Mouse (Mus musculus) heart, embryonic 15.5 days (tissue): Measurements from ENCODE around the gene Dbh. TPM values are rescaled to one million over a fixed set of nuclear protein-coding genes. Genes with fewer than 3 reads are reported as not detected.

Experiments
- ATAC-seq: fragments of 200-750 bp; cut with Nextera tagmentation; replicated peaks from 2 replicates; pipeline ENCODE4 v1.8.0; 2017; ENCODE audit warnings: low read depth, moderate TSS enrichment; ENCODE audit not compliant: insufficient number of reproducible peaks, insufficient read depth, low FRiP score
- H3K27ac ChIP-seq: fragments of 300-500 bp; sonication (generic); 2 replicates; pipeline ENCODE4 v1.5.1; 2015; ENCODE audit warnings: mild to moderate bottlenecking, inconsistent platforms
- H3K27me3 ChIP-seq: fragments of 300-500 bp; sonication (generic); 2 replicates; pipeline ENCODE4 v1.6.1; 2015; ENCODE audit warnings: inconsistent platforms
- H3K36me3 ChIP-seq: fragments of 300-500 bp; sonication (generic); 2 replicates; pipeline ENCODE4 v1.6.1; 2015; ENCODE audit warnings: mild to moderate bottlenecking, inconsistent platforms
- H3K4me1 ChIP-seq: fragments of 300-500 bp; sonication (generic); replicated peaks from 2 replicates; pipeline ENCODE4 v1.6.1; 2015; ENCODE audit warnings: inconsistent platforms
- H3K4me2 ChIP-seq: fragments of 300-500 bp; sonication (generic); 2 replicates; pipeline ENCODE4 v1.6.1; 2015; ENCODE audit warnings: inconsistent platforms, mild to moderate bottlenecking, moderate library complexity
- H3K4me3 ChIP-seq: fragments of 300-500 bp; sonication (generic); 2 replicates; pipeline ENCODE4 v1.5.1; 2015; ENCODE audit warnings: mild to moderate bottlenecking, inconsistent platforms
- H3K9ac ChIP-seq: fragments of 300-500 bp; sonication (generic); 2 replicates; pipeline ENCODE4 v1.6.1; 2015; ENCODE audit warnings: mild to moderate bottlenecking, inconsistent platforms
- H3K9me3 ChIP-seq: fragments of 300-500 bp; sonication (generic); replicated peaks from 2 replicates; pipeline ENCODE4 v1.6.1; 2016; ENCODE audit warnings: inconsistent platforms
- WGBS: fragments of 180-500 bp; shearing (Covaris S2); methylation state at CpG from one replicate; pipeline ENCODE4 v1.1.7; 2015; ENCODE audit warnings: mixed read lengths; 5-methylcytosine and 5-hydroxymethylcytosine counted together
- polyA plus RNA-seq: library from polyadenylated mRNA; unstranded; fragments of >200 nt; fragmentation: Nextera tagmentation; extraction: Ambion mirVana; gene quantifications from 2 replicates; pipeline ENCODE4 v1.2.1, GENCODE M21; 2015

Gene Dbh
- polyA plus RNA-seq, 1 experiment from 2014 or later: 0.60 TPM

DNA sequence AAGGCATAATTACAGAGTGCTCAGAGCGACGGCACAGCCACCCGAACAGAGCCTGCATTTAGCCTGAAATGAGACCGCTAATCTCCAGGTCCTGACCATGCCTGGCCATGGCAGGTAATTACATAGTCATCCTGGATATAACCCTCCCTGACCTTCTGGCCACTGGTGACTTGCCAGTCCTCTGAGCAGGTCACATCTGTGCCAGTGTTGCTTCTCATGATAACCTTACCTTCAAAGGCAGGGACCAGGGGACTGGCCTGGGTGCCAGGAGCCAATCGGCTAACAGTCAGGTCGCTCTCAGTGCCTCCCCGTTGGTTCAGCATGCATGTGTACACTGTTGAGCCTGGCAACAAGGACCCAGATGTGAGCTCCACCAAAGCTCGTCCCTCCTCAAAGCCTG, 53.5 kb downstream of the Dbh start:
- Histone ChIP-seq H3K36me3 (no peaks in the 10 kb centered on the region), H3K4me2 (no peak overlapping the region), H3K27ac (peak overlapping the region; percentile 80), H3K4me1 (peaks cover 31% of the 10 kb centered on the region), H3K27me3 (no peaks in the 10 kb centered on the region), H3K4me3 (no peak overlapping the region), H3K9me3 (no peaks in the 10 kb centered on the region), H3K9ac (no peak overlapping the region)
- ATAC-seq: no peak
- 78% methylated on average over 8 of the region's 8 CpGs for WGBS

DNA sequence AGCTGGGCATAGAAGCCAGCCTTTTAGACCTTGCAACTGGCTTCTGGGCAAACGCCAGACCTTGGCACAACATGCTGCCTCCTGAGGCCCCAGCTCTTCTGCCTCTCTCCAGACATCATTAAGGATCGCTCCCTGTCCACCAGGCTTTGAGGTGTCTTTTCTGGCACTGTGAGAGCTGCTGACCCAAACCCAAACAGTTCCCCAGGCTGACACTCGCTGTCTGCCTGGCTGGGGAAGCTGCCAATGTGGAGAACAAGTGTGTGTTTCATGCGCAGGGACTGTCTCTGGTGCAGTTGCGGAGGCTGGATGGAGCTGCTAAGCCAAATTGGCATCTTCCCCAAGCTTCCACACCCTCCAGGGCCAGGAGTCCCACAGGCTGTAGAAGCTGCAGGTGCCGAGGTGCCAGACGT, 58.0 kb downstream of the Dbh start:
- H3K27me3 ChIP-seq: no peaks in the 10 kb centered on the region
- ATAC-seq: no peak
- no peak overlapping the region for H3K27ac ChIP-seq
- H3K9ac ChIP-seq: no peak overlapping the region
- peaks cover 18% of the 10 kb centered on the region for H3K4me1 ChIP-seq
- H3K9me3 ChIP-seq: no peaks in the 10 kb centered on the region
- H3K4me2 ChIP-seq: no peak overlapping the region
- WGBS: 81% methylated on average over 7 of the region's 7 CpGs
- no peaks in the 10 kb centered on the region for H3K36me3 ChIP-seq
- H3K4me3 ChIP-seq: no peak overlapping the region

DNA sequence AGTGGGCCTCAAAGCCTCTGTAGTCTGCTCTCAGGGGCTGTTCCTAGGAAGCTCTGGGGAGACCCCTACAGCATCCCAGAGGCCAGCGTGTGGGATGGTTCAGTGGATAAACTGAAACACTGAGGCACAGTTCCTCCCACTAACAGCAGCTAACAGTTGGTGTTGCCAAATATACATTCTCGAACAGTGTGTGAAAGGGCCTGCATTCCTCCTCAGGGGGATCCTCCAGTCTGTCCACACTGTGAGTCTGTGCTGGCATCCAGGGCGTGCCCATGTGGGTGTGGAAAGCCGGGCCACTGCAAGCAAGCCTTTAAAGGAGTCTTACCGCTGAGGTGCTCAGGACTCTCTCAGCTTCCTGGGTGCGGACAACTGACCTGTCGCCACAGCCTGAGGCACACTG, 61.5 kb downstream of the Dbh start:
- Histone ChIP-seq H3K4me3 (no peak overlapping the region), H3K27ac (no peak overlapping the region), H3K4me2 (no peak overlapping the region), H3K36me3 (no peaks in the 10 kb centered on the region), H3K4me1 (peaks cover 5% of the 10 kb centered on the region), H3K9me3 (no peaks in the 10 kb centered on the region), H3K9ac (no peak overlapping the region), H3K27me3 (no peaks in the 10 kb centered on the region)
- 58% methylated on average over 7 of the region's 7 CpGs for WGBS
- peak; percentile 47; the same call in 1 of the 2 replicates for ATAC-seq

DNA sequence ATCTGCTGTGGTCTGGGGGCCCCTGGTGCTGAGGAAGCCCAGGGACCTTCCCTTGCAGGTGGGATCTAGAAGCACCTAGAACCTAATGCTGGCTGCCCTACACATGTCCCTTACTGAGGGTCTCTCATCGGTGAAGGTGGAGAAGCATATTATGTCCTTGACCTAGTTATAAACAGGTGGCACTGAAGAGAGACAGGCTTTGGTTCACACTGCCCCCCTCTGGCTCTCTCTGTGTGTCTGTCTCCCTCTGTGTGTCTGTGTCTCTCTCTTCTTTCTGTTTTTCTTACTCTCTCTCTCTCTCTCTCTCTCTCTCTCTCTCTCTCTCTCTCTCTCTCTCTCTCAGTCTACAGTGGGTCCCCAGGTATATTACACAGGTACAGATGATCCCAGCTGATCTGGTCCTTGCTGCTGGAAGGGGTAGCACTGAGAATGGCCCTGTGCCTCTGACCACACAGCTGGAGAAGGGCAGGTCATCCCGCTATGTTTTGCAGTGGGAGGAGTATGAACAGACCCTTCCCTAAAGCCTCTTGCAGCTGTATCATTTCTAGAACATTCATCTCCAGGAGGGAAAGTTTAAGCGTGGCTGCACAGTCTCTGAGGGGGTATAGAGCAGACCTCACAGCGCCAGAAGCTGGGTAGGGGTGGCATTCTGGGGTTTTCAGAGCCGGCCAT, 63.9 kb downstream of the Dbh start:
- no peak overlapping the region for H3K4me2 ChIP-seq
- no peaks in the 10 kb centered on the region for H3K9me3 ChIP-seq
- H3K27ac ChIP-seq: no peak overlapping the region
- WGBS: 76% methylated on average over 5 of the region's 5 CpGs
- 0 out of 2 replicates have a peak overlapping the region, but pooled peaks have one; percentile 5 for H3K9ac ChIP-seq
- H3K27me3 ChIP-seq: no peaks in the 10 kb centered on the region
- H3K36me3 ChIP-seq: no peaks in the 10 kb centered on the region
- ATAC-seq: no peak
- peaks cover 23% of the 10 kb centered on the region for H3K4me1 ChIP-seq
- no peak overlapping the region for H3K4me3 ChIP-seq

DNA sequence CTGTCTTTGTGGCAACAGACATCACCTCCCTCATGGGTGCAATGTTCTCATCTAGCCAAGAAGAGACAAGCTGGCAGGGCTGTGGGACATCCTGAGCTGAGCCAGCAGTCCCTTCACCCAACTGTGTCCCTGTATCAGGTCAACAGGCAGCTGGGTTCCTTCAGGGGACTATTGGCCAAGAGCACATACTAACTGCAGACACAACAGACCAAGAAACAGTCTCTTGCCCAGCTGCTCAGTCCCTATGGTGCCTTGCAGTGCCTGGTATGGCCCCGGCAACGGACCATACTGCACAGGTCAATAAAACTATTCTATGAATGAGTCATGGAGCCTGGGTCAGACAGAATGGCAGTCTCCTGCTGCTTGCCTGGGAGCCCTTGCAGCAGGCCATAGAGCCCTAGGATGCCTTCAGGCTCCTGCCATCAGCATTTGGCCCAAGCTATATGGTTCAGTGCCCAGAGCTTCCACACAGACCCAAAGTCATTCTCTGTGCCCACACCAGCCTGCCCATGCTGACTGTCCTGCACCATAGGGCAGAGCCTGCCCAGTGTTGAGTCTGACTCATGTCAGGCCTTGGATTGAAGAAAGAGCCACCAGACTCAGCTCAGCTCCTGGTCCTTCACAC, 64.6 kb downstream of the Dbh start:
- H3K36me3 ChIP-seq: no peaks in the 10 kb centered on the region
- H3K9ac ChIP-seq: no peak overlapping the region
- 92% methylated on average over 2 of the region's 2 CpGs for WGBS
- no peak overlapping the region for H3K27ac ChIP-seq
- no peak overlapping the region for H3K4me3 ChIP-seq
- no peak overlapping the region for H3K4me2 ChIP-seq
- peaks cover 23% of the 10 kb centered on the region for H3K4me1 ChIP-seq
- ATAC-seq: no peak
- no peaks in the 10 kb centered on the region for H3K9me3 ChIP-seq
- H3K27me3 ChIP-seq: no peaks in the 10 kb centered on the region

DNA sequence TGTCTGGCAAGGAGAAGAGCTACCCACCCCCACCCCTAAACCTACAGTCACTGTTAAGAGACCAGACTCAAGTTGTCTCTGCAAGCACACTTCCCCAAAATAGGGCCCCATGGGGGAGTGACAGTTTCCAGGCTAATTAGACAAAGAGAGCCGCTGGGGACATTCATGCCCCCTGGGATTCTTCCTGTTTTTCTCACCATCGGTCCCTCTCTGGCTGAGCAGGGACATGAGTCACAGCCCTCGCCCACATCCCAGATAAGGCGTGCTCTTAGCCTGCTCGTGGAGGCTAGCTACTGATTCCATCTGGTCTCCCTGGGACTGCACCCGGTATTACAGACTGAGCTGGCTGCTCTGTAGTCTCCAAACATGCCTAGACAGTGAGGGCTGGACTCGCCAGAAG, 67.3 kb downstream of the Dbh start:
- H3K36me3 ChIP-seq: no peaks in the 10 kb centered on the region
- no peak overlapping the region for H3K4me2 ChIP-seq
- ATAC-seq: peak; percentile 43; the same call in 1 of the 2 replicates
- WGBS: 11% methylated on average over 7 of the region's 7 CpGs
- H3K4me3 ChIP-seq: no peak overlapping the region
- H3K27ac ChIP-seq: peak overlapping the region; percentile 28
- H3K4me1 ChIP-seq: peaks cover 19% of the 10 kb centered on the region
- H3K9ac ChIP-seq: no peak overlapping the region
- no peaks in the 10 kb centered on the region for H3K9me3 ChIP-seq
- H3K27me3 ChIP-seq: no peaks in the 10 kb centered on the region

Other genes with a start within 250 kb of the Dbh start
- 28.9 and 31.6 TPM in 2 replicates for gene Surf2, start 248.9 kb upstream of the Dbh start, polyA plus RNA-seq
- gene Surf1, start 248.7 kb upstream of the Dbh start, polyA plus RNA-seq: 44.6 and 45.3 TPM in 2 replicates
- 157 and 192 TPM in 2 replicates for gene Surf4, start 231.3 kb upstream of the Dbh start, polyA plus RNA-seq
- gene Stkld1, start 231.2 kb upstream of the Dbh start, polyA plus RNA-seq: 0.10 and 0.11 TPM in 2 replicates
- 23.6 and 29.7 TPM in 2 replicates for gene Rexo4, start 200.8 kb upstream of the Dbh start, polyA plus RNA-seq
- gene Adamts13, start 191.8 kb upstream of the Dbh start, polyA plus RNA-seq: not detected in 2 replicates
- 35.4 and 48.3 TPM in 2 replicates for gene Cacfd1, start 155.3 kb upstream of the Dbh start, polyA plus RNA-seq
- 0.26 and 0.57 TPM in 2 replicates for gene Slc2a6, start 137.2 kb upstream of the Dbh start, polyA plus RNA-seq
- gene Mymk, start 93.1 kb upstream of the Dbh start, polyA plus RNA-seq: 0.18 and 0.42 TPM in 2 replicates
- 12.3 and 13.8 TPM in 2 replicates for gene Adamtsl2, start 85.9 kb upstream of the Dbh start, polyA plus RNA-seq
- 0.39 and 0.67 TPM in 2 replicates for gene Fam163b, start 22.7 kb upstream of the Dbh start, polyA plus RNA-seq
- gene Sardh, start 83.1 kb downstream of the Dbh start, polyA plus RNA-seq: 18.7 and 21.4 TPM in 2 replicates